Mouse (Mus musculus): ENCODE data around the gene Btbd35f29.
"Not testable (repeated sequence)": the region's sequence is repeated elsewhere in the genome, so short reads cannot be mapped to it uniquely, and the experiment has no call there.

The Btbd35f29 gene

DNA sequence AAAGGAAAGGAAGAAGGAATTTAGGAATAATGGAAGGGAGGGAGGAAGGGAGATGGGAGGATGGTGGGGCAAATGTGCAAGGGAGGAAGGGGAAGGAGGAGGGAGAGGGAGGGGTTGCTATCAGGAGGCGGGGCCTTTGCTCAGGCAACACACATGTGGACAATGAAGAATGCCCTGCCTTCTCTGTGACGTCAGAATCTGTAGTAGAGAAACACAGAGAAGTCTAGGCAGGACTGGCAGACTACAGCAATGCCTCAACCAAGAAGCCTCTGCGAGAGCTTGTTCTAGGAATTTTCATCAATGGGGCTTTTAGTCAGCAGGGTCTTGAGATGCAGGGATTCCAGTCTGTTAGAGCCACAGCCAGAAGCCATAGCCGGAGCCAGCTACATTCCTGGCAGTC lies at the start of gene Btbd35f29:
Gene Btbd35f29, plus strand, starts transcription at position 301 of the 400 bp plus-strand sequence.
- DNase-seq (ENCODE audit: low read depth, low spot score) = not testable (repeated sequence)

DNA sequence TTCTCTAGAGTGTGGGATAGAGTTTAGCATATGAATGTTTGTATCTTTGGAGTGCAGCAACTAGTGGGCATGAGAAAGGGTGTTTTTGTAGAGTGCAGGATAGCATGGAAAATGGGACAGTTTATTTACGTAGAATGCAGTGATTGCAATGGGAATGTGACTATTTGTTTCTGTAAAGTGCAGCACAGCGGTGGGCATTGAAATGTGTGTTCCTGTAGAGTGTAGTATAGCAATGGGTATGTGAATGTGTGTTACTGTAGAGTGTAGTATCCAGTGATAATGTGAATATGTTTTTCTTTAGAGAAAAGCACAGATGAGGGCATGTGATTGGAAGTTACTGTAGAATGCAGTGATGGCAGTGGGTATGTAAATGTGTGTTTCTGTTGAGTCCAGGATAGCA lies 23.9 kb downstream of the Btbd35f29 start:
- not testable (repeated sequence) for DNase-seq (ENCODE audit: low read depth, low spot score)

DNA sequence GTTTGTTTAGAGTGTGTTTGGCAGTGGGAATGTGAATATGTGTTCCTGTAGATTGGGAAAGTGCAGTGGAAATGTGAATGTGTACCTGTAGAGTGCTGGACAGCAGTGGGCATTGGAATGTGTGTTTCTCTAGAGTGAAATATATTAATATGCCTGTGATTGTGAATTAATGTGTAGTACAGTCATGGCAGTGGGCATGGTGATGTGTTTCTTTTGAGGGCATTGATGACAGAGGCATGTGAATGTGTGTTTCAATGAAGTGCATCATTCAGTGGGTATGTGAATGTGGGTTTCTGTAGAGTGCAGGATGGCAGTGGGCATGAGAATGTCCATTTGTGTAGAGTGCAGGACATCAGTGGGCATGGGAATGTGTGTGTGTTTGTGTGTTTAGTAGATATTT lies 27.7 kb downstream of the Btbd35f29 start:
- not testable (repeated sequence) for DNase-seq (ENCODE audit: low read depth, low spot score)

DNA sequence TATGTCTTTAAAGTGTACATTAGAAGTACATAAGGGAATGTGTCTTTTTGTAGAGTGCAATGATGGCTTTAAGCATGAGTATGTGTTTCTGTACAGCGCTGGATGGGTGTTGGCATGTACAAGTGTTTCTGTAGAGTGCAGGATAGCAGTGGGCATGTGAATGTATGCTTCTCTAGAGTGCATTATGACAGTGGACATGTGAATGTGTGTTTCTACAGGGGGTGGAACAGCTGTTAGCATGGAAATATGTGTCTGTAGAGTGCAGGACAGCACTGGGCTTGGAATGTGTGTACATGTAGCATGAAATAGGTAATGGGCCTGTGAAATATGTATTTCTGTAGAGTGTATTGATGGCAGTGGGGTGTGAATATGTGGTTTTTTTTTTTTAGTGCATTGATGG lies 28.4 kb downstream of the Btbd35f29 start:
- DNase-seq (ENCODE audit: low read depth, low spot score) = not testable (repeated sequence)

DNA sequence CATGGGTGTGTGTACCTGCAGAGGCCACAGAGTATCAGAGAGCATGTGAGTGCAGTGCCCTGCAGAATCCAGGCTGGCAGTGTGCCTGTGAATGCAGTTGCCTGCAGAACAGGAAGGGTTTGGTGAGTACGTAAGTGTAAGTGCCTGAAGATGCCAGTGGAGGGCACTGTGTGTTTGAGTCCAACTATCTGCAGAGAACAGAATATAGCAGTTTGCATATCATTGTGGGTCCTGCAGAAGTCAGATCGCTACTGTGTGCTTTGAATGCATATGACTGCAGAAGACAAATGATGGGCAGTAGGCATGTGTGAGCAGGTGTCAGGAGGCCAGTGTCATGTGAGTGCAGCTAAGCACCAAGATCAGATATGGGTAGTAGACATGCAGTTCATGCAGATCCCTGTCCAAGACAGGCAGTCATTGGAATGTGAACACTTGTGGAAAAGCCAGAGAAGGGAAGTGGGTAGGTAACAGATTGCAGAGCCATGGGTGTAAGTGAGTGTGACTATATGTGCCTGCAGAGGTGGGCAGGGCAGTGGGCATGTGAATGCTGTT lies 41.1 kb downstream of the Btbd35f29 start:
- DNase-seq (ENCODE audit: low read depth, low spot score) = not testable (repeated sequence)

DNA sequence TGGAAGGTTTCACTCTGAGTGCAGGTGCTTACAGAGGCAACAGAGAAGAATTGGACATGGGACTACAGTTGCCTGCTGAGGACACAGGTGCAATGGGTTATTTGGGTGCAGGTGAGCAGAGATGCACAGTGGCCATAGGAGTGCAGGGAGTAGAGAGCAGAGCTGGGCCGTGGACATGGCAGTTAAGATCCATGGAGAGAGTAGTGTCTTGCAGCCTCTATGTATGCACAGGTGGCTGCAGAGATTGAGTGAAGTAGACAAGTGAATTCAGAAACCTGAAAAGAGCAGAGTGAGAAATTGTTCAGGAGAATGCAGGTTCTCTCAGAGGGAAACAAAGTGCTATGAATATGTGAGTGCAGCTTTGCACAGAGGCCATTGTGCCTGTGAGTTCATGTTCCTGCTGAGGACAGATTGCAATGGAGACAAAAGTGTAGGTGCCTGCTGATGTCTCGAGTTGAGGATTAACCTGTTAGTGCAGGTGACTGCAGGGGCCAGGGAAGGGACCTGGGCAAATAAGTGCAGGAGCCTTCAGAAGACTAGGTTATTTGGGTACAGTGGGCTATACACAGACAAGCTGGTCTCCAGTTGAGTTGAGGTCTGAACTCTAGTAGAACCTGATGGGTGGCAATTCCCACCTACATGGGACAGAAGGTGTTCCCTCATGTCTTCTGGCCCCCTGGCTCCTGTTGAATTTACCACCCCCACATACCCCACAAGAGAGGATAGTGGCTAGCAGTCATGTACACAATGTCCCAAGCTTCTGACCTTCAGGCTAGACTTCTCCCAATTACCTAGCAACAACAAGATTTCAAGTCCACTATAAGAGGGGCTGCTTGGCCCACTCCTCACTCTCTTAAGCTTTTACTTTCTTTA lies 42.2 kb downstream of the Btbd35f29 start:
- DNase-seq (ENCODE audit: low read depth, low spot score) = not testable (repeated sequence)

DNA sequence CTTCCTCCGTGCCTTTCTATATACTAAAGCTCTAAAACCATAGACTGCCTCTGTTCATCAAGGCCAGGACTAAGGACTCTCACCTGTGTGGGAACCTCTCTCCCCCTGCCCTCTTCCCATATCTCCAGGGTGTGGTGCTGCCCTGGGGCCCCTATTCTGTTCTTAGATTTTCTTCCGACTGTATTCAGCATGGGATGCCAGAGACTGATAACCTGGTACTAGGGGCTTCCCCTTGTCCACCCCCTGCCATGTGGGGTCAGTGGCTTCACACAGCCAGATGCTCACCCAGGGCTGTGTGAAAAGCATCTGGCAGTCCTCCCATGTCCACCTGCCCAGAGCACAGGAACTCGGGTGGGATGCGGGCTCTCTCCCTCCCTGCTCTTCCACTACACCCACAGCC lies 43.1 kb downstream of the Btbd35f29 start:
- not testable (repeated sequence) for DNase-seq (ENCODE audit: low read depth, low spot score)

DNA sequence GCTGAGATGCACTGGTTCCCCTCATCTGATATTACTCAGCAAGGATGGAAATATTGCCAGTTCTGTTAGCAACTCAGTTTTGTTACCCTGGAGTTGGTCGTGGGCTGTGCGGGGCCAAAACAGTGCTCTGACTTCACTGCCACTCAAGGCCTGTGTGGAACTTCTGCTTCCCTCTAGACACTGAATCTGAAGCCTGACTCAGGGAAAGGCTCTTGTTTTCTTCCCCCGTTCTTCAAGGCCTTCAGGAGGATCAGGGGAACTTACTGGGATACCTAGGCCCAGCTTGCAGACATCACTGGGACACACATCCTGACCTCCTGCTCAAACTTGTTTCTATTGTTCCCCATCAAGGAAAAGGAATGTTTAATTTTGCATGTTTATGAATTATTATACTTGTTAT lies 45.2 kb downstream of the Btbd35f29 start:
- DNase-seq (ENCODE audit: low read depth, low spot score) = not testable (repeated sequence)

DNA sequence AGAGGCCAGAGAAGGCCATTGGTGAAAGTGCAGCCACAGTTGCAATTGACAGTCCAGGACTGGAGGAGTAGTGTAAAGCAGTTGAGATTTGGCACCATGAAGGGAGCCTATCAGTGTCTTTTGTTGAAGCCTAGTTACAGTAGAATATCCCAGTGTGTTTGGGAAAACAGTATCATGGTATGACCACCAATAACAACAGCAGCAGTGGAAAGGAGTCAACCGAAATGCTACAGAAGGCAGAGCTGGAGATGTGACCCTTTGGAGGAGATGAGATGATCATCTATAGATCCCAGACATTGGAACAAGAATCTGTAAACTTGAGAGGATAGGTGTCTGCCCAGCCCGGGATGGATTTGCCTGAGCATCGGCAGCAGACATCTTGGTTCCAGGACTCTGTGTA lies 47.7 kb downstream of the Btbd35f29 start:
- not testable (repeated sequence) for DNase-seq (ENCODE audit: low read depth, low spot score)

All from c-Kit-negative CD71-positive TER-119-positive erythroid progenitor cells, embryonic 14.5 days (primary cell).